Mouse (Mus musculus) spleen, adult 2 months (tissue): ENCODE measurements around the gene Smg1. TPM values are rescaled to one million over a fixed set of nuclear protein-coding genes. Genes with fewer than 3 reads are reported as not detected.

ENCODE experiments used
- DNase-seq, 2 experiments: peaks; one replicate each; pipeline versions ENCODE4 v3.0.0 to v3.0.0-alpha.2; 2012 to 2021; ENCODE audit warnings: low spot score in 2 of 2, low read depth in 1 of 2
- H3K27ac ChIP-seq: fragments of 200-500 bp; 2 replicates; pipeline ENCODE4 v1.5.1; 2012; ENCODE audit warnings: low read length, inconsistent platforms; ENCODE audit not compliant: insufficient read depth
- H3K27me3 ChIP-seq: fragments of 200-500 bp; 2 replicates; pipeline ENCODE4 v1.6.1; 2012; ENCODE audit warnings: mild to moderate bottlenecking, moderate library complexity, low read length, inconsistent platforms; ENCODE audit not compliant: control insufficient read depth, insufficient read depth
- H3K36me3 ChIP-seq: fragments of 200-500 bp; 2 replicates; pipeline ENCODE4 v1.6.1; 2012; ENCODE audit warnings: mild to moderate bottlenecking, low read length, inconsistent platforms; ENCODE audit not compliant: control insufficient read depth, insufficient read depth
- H3K4me1 ChIP-seq: fragments of 200-500 bp; 2 replicates; pipeline ENCODE4 v1.6.1; 2011; ENCODE audit warnings: inconsistent platforms; ENCODE audit not compliant: control insufficient read depth, insufficient read depth, insufficient read length
- H3K4me3 ChIP-seq: fragments of 200-500 bp; 2 replicates; pipeline ENCODE4 v1.5.1; 2011; ENCODE audit warnings: mild to moderate bottlenecking, inconsistent platforms; ENCODE audit not compliant: insufficient read depth, insufficient read length; ENCODE audit errors: extremely low read depth
- CTCF ChIP-seq: fragments of 200-500 bp; IDR thresholded peaks from 2 replicates; pipeline ENCODE4 v1.5.1; 2011; ENCODE audit warnings: mild to moderate bottlenecking, inconsistent platforms; ENCODE audit not compliant: insufficient read depth, insufficient read length, insufficient replicate concordance; ENCODE audit errors: extremely low read depth
- POLR2A ChIP-seq: fragments of 200-500 bp; IDR thresholded peaks from 2 replicates; pipeline ENCODE4 v1.6.1; 2011; ENCODE audit warnings: low read depth, low read length, inconsistent platforms
- WGBS: fragments of 180-500 bp; shearing (Covaris S2); methylation state at CpG from one replicate; pipeline ENCODE4 v1.1.7; 2018; 5-methylcytosine and 5-hydroxymethylcytosine counted together
- polyA plus RNA-seq: library from polyadenylated mRNA; depleted of rRNA; stranded (reverse); fragments of >200 nt; gene quantifications from 2 replicates; pipeline ENCODE4 v1.2.3, GENCODE M21; 2012; rRNA removed

Smg1 gene
- polyA plus RNA-seq = 32.6 and 44.6 TPM in 2 replicates

DNA sequence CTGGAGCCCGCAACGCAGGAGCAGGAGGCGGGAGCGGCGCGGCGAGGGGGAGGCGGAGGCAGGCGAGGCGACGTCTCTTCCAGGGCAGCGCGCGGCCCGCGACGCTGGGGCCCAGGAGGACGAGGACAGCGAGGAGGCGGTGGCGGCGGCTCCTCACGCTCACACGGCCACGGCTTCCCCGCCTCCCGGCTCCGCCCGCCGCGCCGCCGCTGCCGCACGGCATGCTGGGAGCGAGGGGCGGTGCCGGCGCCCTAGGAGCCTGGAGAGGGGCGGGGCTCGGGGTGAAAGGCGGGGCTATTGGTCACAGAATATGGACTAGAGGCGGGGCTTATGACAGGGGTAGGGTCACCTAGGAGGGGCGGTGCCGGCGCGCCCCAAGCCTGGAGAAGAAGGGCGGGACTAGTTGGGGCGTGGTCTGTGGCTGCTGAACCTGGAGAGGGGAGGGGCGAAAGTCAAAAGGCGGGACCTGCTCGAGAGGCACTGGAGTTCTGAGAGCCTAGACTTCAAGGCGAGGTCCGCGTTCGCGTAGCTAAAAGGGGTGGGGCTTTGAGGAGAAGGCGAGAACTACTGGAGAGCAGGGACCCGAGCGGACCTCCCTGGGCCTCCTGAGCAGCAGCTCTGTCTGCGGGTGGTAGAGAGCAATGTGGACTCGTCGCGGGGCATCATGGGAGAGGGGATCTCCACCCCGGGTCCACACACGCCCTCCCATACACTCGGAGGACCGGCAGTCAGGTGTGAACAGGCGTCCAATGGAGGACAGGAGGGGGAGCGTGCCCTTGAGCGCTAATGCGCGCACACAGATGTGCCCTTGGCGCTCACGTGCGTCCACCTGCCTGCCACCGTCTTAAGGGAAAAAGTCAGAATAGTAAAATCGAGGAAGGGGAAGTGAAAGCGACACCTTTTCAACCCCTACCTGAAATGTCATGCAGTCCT, at the start of gene Smg1:
Smg1 (minus strand) TSS at position 218 of the 933 bp plus-strand sequence.
- H3K27me3 ChIP-seq = no peaks in the 10 kb centered on the region
- peak within 1 kb of the TSS; percentile 82 for H3K4me3 ChIP-seq
- peak within 1 kb of the TSS; percentile 95 for H3K27ac ChIP-seq
- under 1% methylated on average over 59 of the region's 79 CpGs for whole genome bisulfite sequencing
- H3K36me3 ChIP-seq = no peaks in the 10 kb centered on the region
- TF ChIP-seq CTCF (no peak), POLR2A (peak; percentile 81)
- no peaks in the 10 kb centered on the region; the same call in none of the 2 replicates for H3K4me1 ChIP-seq
- peak; percentile 98 to 100 for DNase-seq

DNA sequence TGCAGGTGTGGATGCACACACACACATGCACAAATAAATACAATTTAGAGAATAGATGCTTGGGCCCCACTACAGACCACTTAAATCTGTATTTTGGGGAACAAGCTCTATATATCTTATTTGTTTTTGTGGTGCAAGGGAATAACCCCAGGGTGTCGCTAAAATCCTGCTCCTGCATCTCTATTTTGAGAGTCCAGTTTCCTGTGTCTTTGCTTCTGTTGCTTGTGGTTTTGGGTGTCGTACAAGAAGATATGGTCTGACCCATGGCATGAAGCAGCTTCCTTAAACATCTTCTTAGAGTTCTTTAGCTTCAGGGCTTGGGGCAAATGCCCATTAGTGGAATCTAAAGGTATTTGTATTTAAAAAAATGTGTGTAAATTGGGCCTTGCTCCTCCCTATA, 39.7 kb upstream of the Smg1 start:
- Histone ChIP-seq H3K27me3 (no peaks in the 10 kb centered on the region), H3K4me1 (peaks cover 22% of the 10 kb centered on the region), H3K4me3 (no peak overlapping the region), H3K27ac (peak overlapping the region; percentile 65), H3K36me3 (no peaks in the 10 kb centered on the region)
- DNase-seq = no peak
- WGBS = 3% methylated on average over 2 of the region's 2 CpGs
- TF ChIP-seq POLR2A = no peak
- TF ChIP-seq CTCF = no peak

DNA sequence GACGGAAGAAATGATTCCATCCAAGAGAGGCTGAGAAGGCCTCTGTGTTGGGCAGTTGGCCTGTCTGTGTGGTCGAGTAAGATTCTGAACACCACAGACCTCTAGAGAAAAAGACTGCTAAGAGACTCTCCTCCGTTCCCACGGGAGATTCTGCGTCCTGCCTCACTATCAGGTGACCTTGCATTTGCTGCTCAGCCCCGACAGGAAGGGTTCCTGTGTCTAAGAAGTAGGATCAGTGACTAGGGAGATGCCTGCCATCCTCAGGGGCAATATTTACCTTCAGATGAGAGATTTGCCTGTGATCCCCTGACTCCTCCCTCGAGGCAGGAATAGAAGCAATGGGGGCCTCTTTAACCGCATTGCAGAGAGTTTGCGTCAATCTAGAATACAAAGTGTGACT, 39.1 kb upstream of the Smg1 start:
- Histone ChIP-seq H3K27ac (peak overlapping the region; percentile 11), H3K4me1 (peaks cover 28% of the 10 kb centered on the region)
- 28% methylated on average over 9 of the region's 9 CpGs for WGBS

DNA sequence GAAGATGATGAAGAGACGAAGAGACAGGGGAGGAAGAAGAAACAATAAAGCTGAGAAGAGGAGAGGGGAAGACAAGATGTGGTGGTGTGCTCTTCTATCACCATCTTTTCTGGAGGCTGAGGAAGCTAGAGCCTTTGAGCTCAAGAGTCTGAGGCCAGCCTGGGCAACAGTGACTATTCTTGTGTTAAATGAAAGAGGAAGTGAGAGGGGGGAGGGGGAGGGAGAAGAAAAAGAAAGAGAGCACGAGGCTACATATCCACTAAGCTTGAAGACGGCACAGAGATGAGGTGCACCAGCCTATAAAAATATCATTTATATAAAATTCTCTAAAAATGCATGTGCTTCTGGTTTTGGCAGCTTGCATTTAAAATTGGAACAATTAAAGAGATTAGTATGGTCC, 36.1 kb upstream of the Smg1 start:
- H3K4me1 ChIP-seq = peaks cover 40% of the 10 kb centered on the region
- no peak overlapping the region for H3K4me3 ChIP-seq
- TF ChIP-seq CTCF = no peak
- H3K27me3 ChIP-seq = no peaks in the 10 kb centered on the region
- peak; percentile 45 to 86 for DNase-seq
- H3K36me3 ChIP-seq = no peaks in the 10 kb centered on the region
- WGBS = under 1% methylated on average over 3 of the region's 3 CpGs
- peak overlapping the region; percentile 71; the same call in 1 of the 2 replicates for H3K27ac ChIP-seq

More for the DNA sequence above, 39.1 kb upstream of the Smg1 start:
- H3K27me3 ChIP-seq = no peaks in the 10 kb centered on the region
- no peak for TF ChIP-seq CTCF
- TF ChIP-seq POLR2A = no peak
- no peaks in the 10 kb centered on the region for H3K36me3 ChIP-seq
- no peak overlapping the region for H3K4me3 ChIP-seq
- no peak for DNase-seq

DNA sequence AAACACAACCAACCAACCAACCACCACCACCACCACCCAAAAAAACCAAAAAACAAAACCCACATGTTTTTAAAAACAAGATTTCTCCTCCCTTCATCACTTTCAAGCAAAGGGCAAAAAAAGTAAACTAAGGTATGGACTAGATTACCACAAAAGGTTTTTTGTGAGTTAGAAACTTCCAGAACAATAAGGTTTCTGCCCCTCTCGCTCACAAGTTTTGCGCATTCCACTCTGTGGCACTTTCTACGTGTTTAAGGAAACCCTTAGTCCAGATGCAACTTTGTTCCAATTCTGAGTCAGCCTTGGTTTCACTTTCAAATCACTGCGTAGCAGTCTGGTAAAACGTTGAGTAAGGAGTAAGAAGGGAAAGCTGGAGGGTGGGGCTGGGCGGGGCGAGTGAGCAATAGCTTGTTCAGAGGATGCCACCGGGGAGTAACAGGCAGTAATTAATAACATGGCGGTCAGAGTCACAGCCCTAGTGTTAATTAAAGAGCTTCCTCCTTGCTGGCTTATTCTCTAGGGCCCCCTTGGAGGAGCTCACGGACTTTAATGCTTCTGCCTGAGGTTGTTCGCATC, 34.0 kb upstream of the Smg1 start:
- Histone ChIP-seq H3K27me3 (no peaks in the 10 kb centered on the region), H3K36me3 (no peaks in the 10 kb centered on the region), H3K4me1 (peaks cover 39% of the 10 kb centered on the region), H3K27ac (peak overlapping the region; percentile 87), H3K4me3 (peak overlapping the region; percentile 15)
- 3% methylated on average over 11 of the region's 11 CpGs for WGBS
- TF ChIP-seq POLR2A (no peak; the same call in 1 of the 2 replicates), CTCF (no peak)
- DNase-seq = peak; percentile 39 to 81

DNA sequence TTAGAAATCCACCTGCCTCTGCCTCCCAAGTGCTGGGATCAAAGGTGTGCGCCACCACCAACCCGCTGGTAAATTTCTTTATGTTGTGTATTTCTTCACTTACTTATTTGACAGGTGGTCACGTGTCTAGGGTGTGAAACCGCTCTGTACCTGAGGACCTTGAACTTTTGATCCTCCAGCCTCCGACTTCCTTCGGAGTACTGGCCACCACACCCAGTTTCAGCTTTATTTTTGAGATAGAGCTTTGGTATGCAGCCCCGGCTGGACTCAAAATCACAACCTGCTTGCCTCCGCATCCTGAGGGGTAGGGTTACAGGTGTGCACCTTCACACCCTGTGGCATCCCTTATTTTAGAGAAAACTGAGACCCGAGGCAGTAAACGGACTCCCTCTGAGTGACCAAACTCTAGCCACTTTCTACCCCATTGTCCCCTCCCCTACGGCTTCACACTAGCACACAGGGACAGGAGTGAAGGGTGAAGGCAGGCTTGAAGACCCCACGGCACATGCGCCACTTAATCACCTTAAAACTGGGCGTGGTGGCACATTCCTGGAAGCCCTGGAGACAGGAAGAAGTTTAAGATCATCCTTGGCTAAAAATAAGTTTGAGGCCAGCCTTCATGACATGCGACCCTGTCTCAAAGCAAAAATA, 33.3 kb upstream of the Smg1 start:
- Histone ChIP-seq H3K27ac (peak overlapping the region; percentile 72), H3K4me3 (no peak overlapping the region), H3K27me3 (no peaks in the 10 kb centered on the region), H3K36me3 (no peaks in the 10 kb centered on the region), H3K4me1 (peaks cover 36% of the 10 kb centered on the region)
- TF ChIP-seq CTCF (no peak), POLR2A (no peak)
- 58% methylated on average over 15 of the region's 15 CpGs for WGBS
- no peak for DNase-seq
